Mouse (Mus musculus): Measurements from ENCODE around the gene Pde6h.

DNA sequence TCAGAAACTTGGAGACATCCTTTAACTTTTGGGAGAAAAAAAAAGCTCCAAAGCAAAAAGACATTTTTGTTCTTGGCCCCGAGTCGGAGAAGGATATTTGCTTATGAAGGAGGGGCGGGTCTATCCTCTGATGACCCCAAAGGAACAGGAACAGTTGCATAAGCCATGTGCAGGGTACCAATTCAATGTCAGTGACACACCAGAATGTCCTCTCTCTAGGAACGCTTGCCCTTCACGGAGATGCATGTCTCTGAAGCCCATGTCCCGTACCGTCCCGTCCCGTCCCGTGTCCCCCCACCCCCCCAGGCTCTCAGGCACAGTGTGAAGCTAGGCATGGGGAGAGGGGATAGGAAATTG lies 16.7 kb upstream of the Pde6h start:
- TF ChIP-seq USF1 (IDR thresholded peaks at IDR 0.05; ENCODE audit: low read depth, low read length) (no peak), TCF12 (IDR thresholded peaks at IDR 0.05; ENCODE audit: low read depth, low read length) (no peak), ZMIZ1 (IDR thresholded peaks at IDR 0.05; ENCODE audit: low read depth, low read length) (no peak), CHD2 (IDR thresholded peaks at IDR 0.05; ENCODE audit: low read length) (no peak), CTCF (conservative IDR thresholded peaks at IDR 0.05 in 1 of 2, IDR thresholded peaks at IDR 0.05 in 1 of 2; ENCODE audit: low read depth in 2 of 2, low read length in 2 of 2) (no peak), ELF1 (IDR thresholded peaks at IDR 0.05; ENCODE audit: low read depth, low read length) (no peak), GABPA (IDR thresholded peaks at IDR 0.05; ENCODE audit: insufficient replicate concordance, low read depth, low read length) (no peak), TBP (conservative IDR thresholded peaks at IDR 0.05; ENCODE audit: low read depth, low read length) (no peak), POLR2A (IDR thresholded peaks at IDR 0.05; ENCODE audit: low read depth, low read length) (no peak), POLR2AphosphoS2 (IDR thresholded peaks at IDR 0.05; ENCODE audit: low read depth, low read length) (no peak), EP300 (IDR thresholded peaks at IDR 0.05; ENCODE audit: low read length) (no peak)
